Mouse (Mus musculus) kidney, adult 18-20 months (tissue): ENCODE measurements around the gene Hspa1l.
"Not testable (repeated sequence)": the region's sequence is repeated elsewhere in the genome, so short reads cannot be mapped to it uniquely, and the experiment has no call there.

Experiments used
- DNase-seq: peaks from one replicate; pipeline ENCODE4 v3.0.0; 2021

Hspa1l gene

GRCm38 (mm10) chr17:34972069-34972749 lies at the start of gene Hspa1l, which contains the start of gene Hspa1a:
TSS of gene Hspa1l (plus strand) at chr17:34972703.
TSS of gene Hspa1a (minus strand) at chr17:34972156.
- DNase-seq: peak; percentile 96

- no peak for DNase-seq
These were observed 49.6 kb upstream of the Hspa1l start for GRCm38 (mm10) chr17:34922939-34923338.

- DNase-seq: no peak
These were observed 48.2 kb upstream of the Hspa1l start for GRCm38 (mm10) chr17:34924258-34924657.

GRCm38 (mm10) chr17:34927306-34928019 lies 45.0 kb upstream of the Hspa1l start:
- DNase-seq: no peak

- no peak for DNase-seq
These were observed 43.7 kb upstream of the Hspa1l start for GRCm38 (mm10) chr17:34928841-34929240.

- peak; percentile 99 for DNase-seq
These were observed 41.3 kb upstream of the Hspa1l start, which contains the start of gene Neu1 for GRCm38 (mm10) chr17:34931061-34931734. TSS of gene Neu1 (plus strand) at chr17:34931253.

GRCm38 (mm10) chr17:34931735-34932098 lies 40.8 kb upstream of the Hspa1l start:
- peak; percentile 62 for DNase-seq

GRCm38 (mm10) chr17:34932287-34932686 lies 40.2 kb upstream of the Hspa1l start:
- no peak for DNase-seq

- peak; percentile 75 for DNase-seq
These were observed 38.5 kb upstream of the Hspa1l start for GRCm38 (mm10) chr17:34934031-34934430.

- peak; percentile 47 for DNase-seq
These were observed 37.7 kb upstream of the Hspa1l start for GRCm38 (mm10) chr17:34934830-34935229.

GRCm38 (mm10) chr17:34937960-34938505 lies 34.5 kb upstream of the Hspa1l start:
- DNase-seq: peak; percentile 65

GRCm38 (mm10) chr17:34941344-34942041 lies 31.0 kb upstream of the Hspa1l start:
- no peak for DNase-seq

- DNase-seq: no peak
These were observed 29.2 kb upstream of the Hspa1l start for GRCm38 (mm10) chr17:34943128-34943815.

- DNase-seq: no peak
These were observed 28.1 kb upstream of the Hspa1l start for GRCm38 (mm10) chr17:34944362-34944761.

- peak; percentile 50 for DNase-seq
These were observed 25.9 kb upstream of the Hspa1l start for GRCm38 (mm10) chr17:34946486-34947140.

- peak; percentile 61 for DNase-seq
These were observed 24.9 kb upstream of the Hspa1l start for GRCm38 (mm10) chr17:34947606-34948005.

- DNase-seq: not testable (repeated sequence)
These were observed 23.6 kb upstream of the Hspa1l start for GRCm38 (mm10) chr17:34948721-34949552.

- no peak for DNase-seq
These were observed 22.9 kb upstream of the Hspa1l start for GRCm38 (mm10) chr17:34949553-34949969.

GRCm38 (mm10) chr17:34950514-34951455 lies 21.7 kb upstream of the Hspa1l start:
- DNase-seq: no peak
